13 mouse cellular contexts compared by ENCODE assay signal in the genomic region with DNA sequence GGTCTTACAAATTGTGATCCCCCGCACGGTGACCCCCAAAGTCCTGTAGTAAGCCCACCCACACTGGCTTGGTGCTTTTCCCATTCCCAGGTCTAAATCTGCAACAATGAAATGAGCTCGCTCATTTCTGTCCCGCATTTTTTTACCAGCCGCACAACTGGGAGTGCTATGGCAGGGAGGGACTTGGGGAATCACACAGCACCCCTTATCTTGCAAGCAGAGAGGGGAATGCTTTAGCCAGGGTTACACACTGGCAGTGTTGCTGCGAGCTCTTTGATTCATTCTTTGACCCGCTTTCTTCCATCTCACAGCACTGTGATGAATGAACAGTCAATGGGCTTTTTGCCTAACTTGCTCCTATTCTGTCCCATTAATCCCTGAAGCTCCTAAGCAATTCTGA.
"Had no signal": no experiment of that assay in that cellular context is flagged by ENCODE, and none has a peak within 500 bp of the region (broad histone marks: within the 10 kb centered on the region; RNA-seq: fewer than 3 reads in every experiment).

No protein-coding gene starts in this region.

- H3K9ac ChIP-seq: kidney, embryonic 15.5 days; limb, embryonic 13.5 days; liver, embryonic 12.5 days; lung, embryonic 15.5 days; neural tube, embryonic 15.5 days had no signal

- H3K4me3 ChIP-seq: kidney, embryonic 15.5 days; limb, embryonic 13.5 days; liver, embryonic 12.5 days; lung, embryonic 15.5 days; neural tube, embryonic 15.5 days had no signal

- H3K4me2 ChIP-seq: kidney, embryonic 15.5 days; limb, embryonic 13.5 days; liver, embryonic 12.5 days; lung, embryonic 15.5 days; neural tube, embryonic 15.5 days had no signal

- H3K27me3 ChIP-seq: kidney, embryonic 15.5 days; liver, embryonic 12.5 days; lung, embryonic 15.5 days; neural tube, embryonic 15.5 days had no signal

- H3K4me1 ChIP-seq: liver, embryonic 12.5 days had no signal

- H3K9me3 ChIP-seq: kidney, embryonic 15.5 days; limb, embryonic 13.5 days; liver, embryonic 12.5 days; lung, embryonic 15.5 days; neural tube, embryonic 15.5 days had no signal

- ATAC-seq: intestine, embryonic 16.5 days; liver, embryonic 12.5 days had no signal

- H3K36me3 ChIP-seq: kidney, embryonic 15.5 days; limb, embryonic 13.5 days; liver, embryonic 12.5 days; lung, embryonic 15.5 days; neural tube, embryonic 15.5 days had no signal

- DNase-seq: kidney, adult 2 months; kidney, postnatal 14 days; left cerebral cortex, postnatal 4 days; midbrain, embryonic 14.5 days; right cerebral cortex, adult 18-20 months; right cerebral cortex, postnatal 25 days; thymus, postnatal 36 days had no signal

- H3K27ac ChIP-seq: kidney, embryonic 15.5 days; limb, embryonic 13.5 days; liver, embryonic 12.5 days; lung, embryonic 15.5 days; neural tube, embryonic 15.5 days had no signal
